Mouse (Mus musculus): ENCODE measurements at regions not wholly inside any gene's neighbourhood (a gene's known extent, or its start where the extent isn't known, plus 50 kb on each side); places are given as distances from the start of the nearest gene placed in this dataset.

- Histone ChIP-seq H3K9ac (ENCODE audit: low read length) (no peak overlapping the region), H3K36me3 (ENCODE audit: control insufficient read depth, insufficient read depth, low read length) (no peaks in the 10 kb centered on the region), H3K9me3 (ENCODE audit: control insufficient read depth, low read length) (no peaks in the 10 kb centered on the region), H3K27ac (replicated peaks in 1 of 2; ENCODE audit: control insufficient read depth in 1 of 2, insufficient read depth in 1 of 2, low read depth in 2 of 2, low read length in 2 of 2) (no peak overlapping the region), H3K4me3 (ENCODE audit: control insufficient read depth in 1 of 2, insufficient read depth in 1 of 2, low read depth in 1 of 2, low read length in 2 of 2) (no peak overlapping the region), H3K4me1 (ENCODE audit: control insufficient read depth in 2 of 2, insufficient read depth in 2 of 2, low read length in 2 of 2) (peaks cover 8 to 11% of the 10 kb centered on the region in 2 experiments; a peak in 3 of 4 replicates), H3K27me3 (ENCODE audit: control insufficient read depth, insufficient read depth, low read length) (peaks cover 7% of the 10 kb centered on the region; the same call in 1 of the 2 replicates), H3K4me2 (ENCODE audit: low read length) (no peak overlapping the region)
- ATAC-seq (ENCODE audit: insufficient number of reproducible peaks, insufficient read depth, low FRiP score, low read depth) = no peak
- 86% methylated on average over 8 of the region's 8 CpGs for WGBS
Measured at GRCm38 (mm10) chr17:45953523-45953922, 78.6 kb downstream of the Vegfa start.

GRCm38 (mm10) chr17:45950533-45951164, 81.5 kb downstream of the Vegfa start:
- ATAC-seq (ENCODE audit: insufficient number of reproducible peaks, insufficient read depth, low FRiP score, low read depth) = no peak
- no peaks in the 10 kb centered on the region for H3K36me3 ChIP-seq (ENCODE audit: control insufficient read depth, insufficient read depth, low read length)

GRCm38 (mm10) chr17:45949141-45949540, 83.0 kb downstream of the Vegfa start:
- WGBS = 78% methylated on average over 6 of the region's 6 CpGs
- Histone ChIP-seq H3K4me1 (ENCODE audit: control insufficient read depth in 2 of 2, insufficient read depth in 2 of 2, low read length in 2 of 2) (peaks cover 4 to 11% of the 10 kb centered on the region in 2 experiments; a peak in 3 of 4 replicates), H3K4me3 (ENCODE audit: control insufficient read depth in 1 of 2, insufficient read depth in 1 of 2, low read depth in 1 of 2, low read length in 2 of 2) (no peak overlapping the region), H3K27me3 (ENCODE audit: control insufficient read depth, insufficient read depth, low read length) (no peaks in the 10 kb centered on the region), H3K36me3 (ENCODE audit: control insufficient read depth, insufficient read depth, low read length) (no peaks in the 10 kb centered on the region), H3K4me2 (ENCODE audit: low read length) (no peak overlapping the region), H3K27ac (replicated peaks in 1 of 2; ENCODE audit: control insufficient read depth in 1 of 2, insufficient read depth in 1 of 2, low read depth in 2 of 2, low read length in 2 of 2) (no peak overlapping the region), H3K9me3 (ENCODE audit: control insufficient read depth, low read length) (no peaks in the 10 kb centered on the region), H3K9ac (ENCODE audit: low read length) (no peak overlapping the region)
- no peak for ATAC-seq (ENCODE audit: insufficient number of reproducible peaks, insufficient read depth, low FRiP score, low read depth)

More at GRCm38 (mm10) chr17:45950533-45951164, 81.5 kb downstream of the Vegfa start:
- Histone ChIP-seq H3K9ac (ENCODE audit: low read length) (no peak overlapping the region), H3K27me3 (ENCODE audit: control insufficient read depth, insufficient read depth, low read length) (no peaks in the 10 kb centered on the region), H3K27ac (replicated peaks in 1 of 2; ENCODE audit: control insufficient read depth in 1 of 2, insufficient read depth in 1 of 2, low read depth in 2 of 2, low read length in 2 of 2) (no peak overlapping the region), H3K4me2 (ENCODE audit: low read length) (no peak overlapping the region), H3K4me3 (ENCODE audit: control insufficient read depth in 1 of 2, insufficient read depth in 1 of 2, low read depth in 1 of 2, low read length in 2 of 2) (no peak overlapping the region), H3K4me1 (ENCODE audit: control insufficient read depth in 2 of 2, insufficient read depth in 2 of 2, low read length in 2 of 2) (peaks cover 4 to 11% of the 10 kb centered on the region in 2 experiments; a peak in 3 of 4 replicates), H3K9me3 (ENCODE audit: control insufficient read depth, low read length) (no peaks in the 10 kb centered on the region)
- WGBS = 34% methylated on average over 9 of the region's 9 CpGs

GRCm38 (mm10) chr17:45948314-45948935, 83.7 kb downstream of the Vegfa start:
- H3K27me3 ChIP-seq (ENCODE audit: control insufficient read depth, insufficient read depth, low read length) = no peaks in the 10 kb centered on the region
- H3K4me2 ChIP-seq (ENCODE audit: low read length) = no peak overlapping the region
- H3K36me3 ChIP-seq (ENCODE audit: control insufficient read depth, insufficient read depth, low read length) = no peaks in the 10 kb centered on the region
- WGBS = 52% methylated on average over 5 of the region's 5 CpGs
- H3K4me3 ChIP-seq (ENCODE audit: control insufficient read depth in 1 of 2, insufficient read depth in 1 of 2, low read depth in 1 of 2, low read length in 2 of 2) = no peak overlapping the region
- ATAC-seq (ENCODE audit: insufficient number of reproducible peaks, insufficient read depth, low FRiP score, low read depth) = no peak
- H3K27ac ChIP-seq (replicated peaks in 1 of 2; ENCODE audit: control insufficient read depth in 1 of 2, insufficient read depth in 1 of 2, low read depth in 2 of 2, low read length in 2 of 2) = no peak overlapping the region
- H3K9ac ChIP-seq (ENCODE audit: low read length) = no peak overlapping the region
- H3K4me1 ChIP-seq (ENCODE audit: control insufficient read depth in 2 of 2, insufficient read depth in 2 of 2, low read length in 2 of 2) = peaks cover 4 to 12% of the 10 kb centered on the region in 2 experiments; a peak in 3 of 4 replicates
- no peaks in the 10 kb centered on the region for H3K9me3 ChIP-seq (ENCODE audit: control insufficient read depth, low read length)

GRCm38 (mm10) chr17:45945005-45945404, 87.2 kb downstream of the Vegfa start:
- ATAC-seq (ENCODE audit: insufficient number of reproducible peaks, insufficient read depth, low FRiP score, low read depth) = no peak
- no peaks in the 10 kb centered on the region for H3K9me3 ChIP-seq (ENCODE audit: control insufficient read depth, low read length)
- no peak overlapping the region for H3K4me3 ChIP-seq (ENCODE audit: control insufficient read depth in 1 of 2, insufficient read depth in 1 of 2, low read depth in 1 of 2, low read length in 2 of 2)
- peaks cover 6 to 12% of the 10 kb centered on the region in 2 experiments for H3K4me1 ChIP-seq (ENCODE audit: control insufficient read depth in 2 of 2, insufficient read depth in 2 of 2, low read length in 2 of 2)
- no peak overlapping the region for H3K9ac ChIP-seq (ENCODE audit: low read length)
- no peaks in the 10 kb centered on the region for H3K36me3 ChIP-seq (ENCODE audit: control insufficient read depth, insufficient read depth, low read length)
- H3K27ac ChIP-seq (replicated peaks in 1 of 2; ENCODE audit: control insufficient read depth in 1 of 2, insufficient read depth in 1 of 2, low read depth in 2 of 2, low read length in 2 of 2) = no peak overlapping the region
- no peak overlapping the region for H3K4me2 ChIP-seq (ENCODE audit: low read length)
- 63% methylated on average over 3 of the region's 3 CpGs for WGBS
- H3K27me3 ChIP-seq (ENCODE audit: control insufficient read depth, insufficient read depth, low read length) = no peaks in the 10 kb centered on the region

GRCm38 (mm10) chr17:45943244-45943643, 88.9 kb downstream of the Vegfa start:
- H3K36me3 ChIP-seq (ENCODE audit: control insufficient read depth, insufficient read depth, low read length) = no peaks in the 10 kb centered on the region
- no peaks in the 10 kb centered on the region for H3K27me3 ChIP-seq (ENCODE audit: control insufficient read depth, insufficient read depth, low read length)
- H3K4me3 ChIP-seq (ENCODE audit: control insufficient read depth in 1 of 2, insufficient read depth in 1 of 2, low read depth in 1 of 2, low read length in 2 of 2) = no peak overlapping the region
- 44% methylated on average over 6 of the region's 6 CpGs for WGBS
- no peak for ATAC-seq (ENCODE audit: insufficient number of reproducible peaks, insufficient read depth, low FRiP score, low read depth)
- no peak overlapping the region for H3K9ac ChIP-seq (ENCODE audit: low read length)
- no peak overlapping the region for H3K27ac ChIP-seq (replicated peaks in 1 of 2; ENCODE audit: control insufficient read depth in 1 of 2, insufficient read depth in 1 of 2, low read depth in 2 of 2, low read length in 2 of 2)
- no peak overlapping the region for H3K4me2 ChIP-seq (ENCODE audit: low read length)
- peaks cover 11 to 18% of the 10 kb centered on the region in 2 experiments for H3K4me1 ChIP-seq (ENCODE audit: control insufficient read depth in 2 of 2, insufficient read depth in 2 of 2, low read length in 2 of 2)
- no peaks in the 10 kb centered on the region for H3K9me3 ChIP-seq (ENCODE audit: control insufficient read depth, low read length)

GRCm38 (mm10) chr17:45941890-45942375, 90.2 kb downstream of the Vegfa start:
- WGBS = 75% methylated on average over 4 of the region's 4 CpGs

More at GRCm38 (mm10) chr17:45941890-45942375, 90.2 kb downstream of the Vegfa start:
- Histone ChIP-seq H3K9ac (ENCODE audit: low read length) (no peak overlapping the region), H3K36me3 (ENCODE audit: control insufficient read depth, insufficient read depth, low read length) (no peaks in the 10 kb centered on the region), H3K4me2 (ENCODE audit: low read length) (no peak overlapping the region), H3K4me3 (ENCODE audit: control insufficient read depth in 1 of 2, insufficient read depth in 1 of 2, low read depth in 1 of 2, low read length in 2 of 2) (no peak overlapping the region), H3K27me3 (ENCODE audit: control insufficient read depth, insufficient read depth, low read length) (no peaks in the 10 kb centered on the region), H3K27ac (replicated peaks in 1 of 2; ENCODE audit: control insufficient read depth in 1 of 2, insufficient read depth in 1 of 2, low read depth in 2 of 2, low read length in 2 of 2) (no peak overlapping the region), H3K4me1 (ENCODE audit: control insufficient read depth in 2 of 2, insufficient read depth in 2 of 2, low read length in 2 of 2) (peaks cover 11 to 18% of the 10 kb centered on the region in 2 experiments), H3K9me3 (ENCODE audit: control insufficient read depth, low read length) (no peaks in the 10 kb centered on the region)
- no peak for ATAC-seq (ENCODE audit: insufficient number of reproducible peaks, insufficient read depth, low FRiP score, low read depth)

All from heart, embryonic 14.5 days (tissue).